Mouse (Mus musculus) small intestine, adult 2 months (tissue): ENCODE data around the gene Rapgef3. TPM values are rescaled to one million over a fixed set of nuclear protein-coding genes. Genes with fewer than 3 reads are reported as not detected.

Source experiments
- H3K27ac ChIP-seq: fragments of 200-500 bp; 2 replicates; pipeline ENCODE4 v1.5.1; 2012; ENCODE audit warnings: low read depth, low read length, control low read depth, inconsistent platforms; ENCODE audit not compliant: insufficient read depth
- H3K27me3 ChIP-seq: fragments of 200-500 bp; 2 replicates; pipeline ENCODE4 v1.6.1; 2012; ENCODE audit warnings: mild to moderate bottlenecking, moderate library complexity, low read length, inconsistent platforms; ENCODE audit not compliant: control insufficient read depth, insufficient read depth
- H3K36me3 ChIP-seq: fragments of 200-500 bp; 2 replicates; pipeline ENCODE4 v1.6.1; 2012; ENCODE audit warnings: mild to moderate bottlenecking, low read length, control low read depth, inconsistent platforms; ENCODE audit not compliant: control insufficient read depth, insufficient read depth
- H3K4me1 ChIP-seq: fragments of 200-500 bp; 2 replicates; pipeline ENCODE4 v1.6.1; 2012; ENCODE audit warnings: low read length, inconsistent platforms, mixed read lengths; ENCODE audit not compliant: control insufficient read depth, insufficient read depth, insufficient read length
- H3K4me3 ChIP-seq: fragments of 200-500 bp; 2 replicates; pipeline ENCODE4 v1.5.1; 2012; ENCODE audit warnings: low read depth, mild to moderate bottlenecking, control low read depth, inconsistent platforms, low read length, moderate library complexity
- CTCF ChIP-seq: fragments of 200-500 bp; IDR thresholded peaks from 2 replicates; pipeline ENCODE4 v1.5.1; 2012; ENCODE audit warnings: low read depth, mild to moderate bottlenecking, control low read depth, inconsistent platforms, low read length, moderate library complexity, mixed read lengths; ENCODE audit not compliant: insufficient replicate concordance, insufficient read length; ENCODE audit errors: extremely low read depth
- POLR2A ChIP-seq: fragments of 200-500 bp; IDR thresholded peaks from 2 replicates; pipeline ENCODE4 v1.6.1; 2012; ENCODE audit warnings: low read depth, mild to moderate bottlenecking, control low read depth, inconsistent platforms, low read length, moderate library complexity
- WGBS: fragments of 180-500 bp; shearing (Covaris S2); methylation state at CpG from one replicate; pipeline ENCODE4 v1.1.7; 2018; 5-methylcytosine and 5-hydroxymethylcytosine counted together
- polyA plus RNA-seq: library from polyadenylated mRNA; depleted of rRNA; stranded (reverse); fragments of >200 nt; gene quantifications from 2 replicates; pipeline ENCODE4 v1.2.3, GENCODE M21; 2012; rRNA removed

The Rapgef3 gene
- polyA plus RNA-seq, 1 experiment: 17.1 TPM

GRCm38 (mm10) chr15:97715083-97715482 lies 52.7 kb downstream of the Rapgef3 start:
- Histone ChIP-seq H3K36me3 (no peaks in the 10 kb centered on the region), H3K4me3 (no peak overlapping the region), H3K27ac (no peak overlapping the region), H3K27me3 (no peaks in the 10 kb centered on the region), H3K4me1 (no peaks in the 10 kb centered on the region)
- TF ChIP-seq POLR2A (no peak), CTCF (no peak)
- 89% methylated on average over 8 of the region's 8 CpGs for WGBS

- 70% methylated on average over 6 of the region's 6 CpGs for WGBS
- Histone ChIP-seq H3K27ac (no peak overlapping the region), H3K27me3 (no peaks in the 10 kb centered on the region)
Measured at GRCm38 (mm10) chr15:97712546-97712945, 55.2 kb downstream of the Rapgef3 start.

DNA sequence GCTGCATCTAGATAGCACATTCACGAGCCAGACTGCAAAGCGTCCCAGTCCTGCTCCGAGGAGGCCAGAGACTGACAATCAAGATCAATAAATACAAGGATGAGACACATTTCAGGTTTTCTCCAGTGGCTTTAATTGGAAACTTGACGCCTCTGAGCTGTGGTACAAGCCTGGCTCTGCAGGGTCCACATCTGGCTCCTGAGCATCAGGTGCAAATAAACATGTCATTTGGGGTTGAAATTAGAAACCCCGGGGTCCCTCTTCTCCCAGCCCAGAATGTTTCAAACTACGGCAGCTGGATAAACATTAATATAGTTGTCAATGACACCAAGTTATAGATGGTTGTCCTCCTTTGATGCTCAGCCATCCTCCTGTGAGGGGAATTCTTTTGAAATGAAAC lies 56.9 kb downstream of the Rapgef3 start:
- no peak for TF ChIP-seq CTCF
- TF ChIP-seq POLR2A: no peak
- H3K27me3 ChIP-seq: no peaks in the 10 kb centered on the region
- no peak overlapping the region for H3K4me3 ChIP-seq
- H3K4me1 ChIP-seq: no peaks in the 10 kb centered on the region
- no peaks in the 10 kb centered on the region for H3K36me3 ChIP-seq
- H3K27ac ChIP-seq: no peak overlapping the region
- 63% methylated on average over 6 of the region's 6 CpGs for WGBS

More at GRCm38 (mm10) chr15:97712546-97712945, 55.2 kb downstream of the Rapgef3 start:
- no peaks in the 10 kb centered on the region for H3K36me3 ChIP-seq
- no peak for TF ChIP-seq POLR2A
- TF ChIP-seq CTCF: no peak
- no peak overlapping the region for H3K4me3 ChIP-seq
- H3K4me1 ChIP-seq: no peaks in the 10 kb centered on the region

DNA sequence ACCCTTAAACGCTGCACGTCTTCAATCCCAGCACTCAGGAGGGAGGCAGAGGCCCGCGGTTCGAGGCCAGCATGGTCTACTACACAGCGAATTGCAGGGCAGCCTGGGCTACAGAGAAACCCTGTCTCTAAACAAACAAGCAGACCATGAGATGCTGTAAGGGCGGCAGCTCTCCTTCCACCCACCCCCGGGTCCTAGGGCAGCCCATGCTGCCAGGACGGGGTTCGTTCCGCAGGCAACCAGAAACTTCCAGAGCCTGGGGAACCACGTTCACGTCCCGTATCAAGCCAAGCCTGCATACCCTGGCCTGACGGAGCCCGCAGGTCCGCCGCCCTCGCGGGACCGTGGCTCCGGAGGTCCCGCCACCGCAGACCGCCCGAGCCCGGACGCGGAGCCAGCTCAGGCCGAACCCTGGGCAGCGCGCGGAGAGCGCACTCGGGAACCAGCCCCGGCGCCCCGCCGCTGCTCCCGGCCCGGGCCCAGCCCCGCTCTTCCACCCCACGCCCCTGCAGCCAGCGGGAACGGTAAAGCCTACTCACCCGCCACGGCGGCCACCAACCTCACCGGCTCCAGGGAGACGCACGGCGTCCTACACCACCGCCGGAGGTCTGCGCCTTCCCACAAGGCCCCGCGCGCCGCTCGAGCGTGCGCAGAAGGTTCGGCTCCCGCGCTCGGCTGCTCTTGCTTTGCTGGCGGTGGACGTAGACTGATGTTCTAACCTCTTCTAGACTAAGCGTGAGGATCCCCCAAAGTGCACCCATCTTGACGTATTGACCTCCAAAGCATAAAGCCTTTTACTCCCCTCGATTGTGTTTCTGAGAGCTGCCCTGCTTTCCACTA lies 62.3 kb downstream of the Rapgef3 start, which contains the start of gene Rpap3:
Rpap3 (minus strand) TSS at position 615 of the 840 bp plus-strand sequence.
- Histone ChIP-seq H3K27me3 (no peaks in the 10 kb centered on the region), H3K4me3 (peak within 1 kb of the TSS; percentile 93), H3K36me3 (peaks cover 10% of the 10 kb centered on the region), H3K4me1 (no peaks in the 10 kb centered on the region), H3K27ac (no peak within 1 kb of the TSS)
- TF ChIP-seq CTCF (no peak), POLR2A (peak; percentile 71)
- whole genome bisulfite sequencing: under 1% methylated on average over 71 of the region's 71 CpGs

DNA sequence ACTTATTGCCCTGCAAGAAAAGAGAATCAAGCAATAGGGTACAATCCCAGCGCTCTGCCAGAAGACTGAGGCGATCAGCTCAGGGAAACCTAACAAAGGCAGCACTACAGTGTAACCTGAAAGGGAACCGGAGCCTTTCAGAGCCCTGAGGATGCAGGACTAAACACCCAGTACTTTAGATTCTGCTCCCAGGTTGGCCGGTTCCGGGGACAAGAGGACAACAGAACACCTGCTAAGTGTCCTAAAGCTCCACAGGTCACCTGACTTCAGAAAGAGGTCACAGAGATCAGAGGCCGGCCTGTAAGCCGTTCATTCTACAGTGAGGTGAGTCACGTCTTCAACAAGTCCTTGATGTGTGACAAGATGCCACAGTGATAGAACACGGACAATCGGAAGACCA lies 71.2 kb downstream of the Rapgef3 start:
- 90% methylated on average over 10 of the region's 10 CpGs for WGBS
- peaks cover 44% of the 10 kb centered on the region for H3K36me3 ChIP-seq

More for the DNA sequence above, 71.2 kb downstream of the Rapgef3 start:
- TF ChIP-seq POLR2A: no peak
- no peak for TF ChIP-seq CTCF
- Histone ChIP-seq H3K4me3 (no peak overlapping the region), H3K4me1 (no peaks in the 10 kb centered on the region), H3K27me3 (no peaks in the 10 kb centered on the region), H3K27ac (no peak overlapping the region)

Other genes with a start within 250 kb of the Rapgef3 start
- 0.55 and 0.63 TPM in 2 replicates for gene Rpap3, start 62.1 kb downstream of the Rapgef3 start, polyA plus RNA-seq
- 0.24 and 0.51 TPM in 2 replicates for gene Endou, start 36.6 kb downstream of the Rapgef3 start, polyA plus RNA-seq
- gene Slc48a1, start 10.5 kb upstream of the Rapgef3 start, polyA plus RNA-seq: 20.8 and 22.1 TPM in 2 replicates
- 21.3 and 29.9 TPM in 2 replicates for gene Hdac7, start 76.5 kb upstream of the Rapgef3 start, polyA plus RNA-seq
- 100 and 151 TPM in 2 replicates for gene Vdr, start 142.7 kb upstream of the Rapgef3 start, polyA plus RNA-seq
- gene Tmem106c, start 196.2 kb upstream of the Rapgef3 start, polyA plus RNA-seq: 7.1 and 8.6 TPM in 2 replicates
- gene Col2a1, start 236.7 kb upstream of the Rapgef3 start, polyA plus RNA-seq: 0.03 TPM in 1 of 2 replicates, not detected in the other